Comparison of ENCODE assay signal across 23 mouse cellular contexts in the genomic region with DNA sequence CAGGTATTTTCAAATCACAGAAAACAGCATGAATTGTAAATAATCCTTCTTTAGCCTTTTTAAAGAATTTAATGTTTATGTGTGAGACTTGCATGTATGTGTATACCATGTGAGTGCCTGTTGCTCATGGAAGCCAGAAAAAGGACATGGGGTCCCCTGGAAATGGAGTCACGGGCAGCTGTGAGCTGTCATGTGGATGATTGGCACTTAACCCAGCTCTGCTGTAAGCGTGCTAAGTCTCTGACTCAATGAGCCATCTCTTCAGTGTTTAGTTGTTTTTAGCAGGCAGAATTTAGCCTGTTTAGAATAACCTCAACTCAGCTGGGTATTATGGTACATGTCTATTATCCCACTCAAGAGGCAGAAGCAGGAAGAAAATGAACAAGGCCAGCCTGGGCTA. TPM values are rescaled to one million over a fixed set of nuclear protein-coding genes. Genes with fewer than 3 reads are reported as not detected.
DNase-seq lines count a peak whose midpoint lies in the region; ATAC-seq and TF ChIP-seq lines count a peak whose summit lies in the region.
"Had no signal": no experiment of that assay in that cellular context is flagged by ENCODE, and none has a peak within 500 bp of the region (broad histone marks: within the 10 kb centered on the region; RNA-seq: fewer than 3 reads in every experiment).

No protein-coding gene starts in this region.

- ATAC-seq in heart, embryonic 13.5 days (ENCODE audit: extremely low read depth, insufficient number of reproducible peaks, low FRiP score, low TSS enrichment) = no peak
- ATAC-seq in heart, embryonic 11.5 days (replicated peaks; ENCODE audit: insufficient number of reproducible peaks, low FRiP score, low TSS enrichment) = no peak
- ATAC-seq in hindbrain, embryonic 12.5 days (ENCODE audit: low FRiP score) = no peak
- ATAC-seq: forebrain, embryonic 16.5 days; midbrain, embryonic 15.5 days had no signal

- H3K4me3 ChIP-seq in heart, embryonic 13.5 days = no peak overlapping the region
- H3K4me3 ChIP-seq in heart, embryonic 11.5 days (ENCODE audit: low read depth, low read length) = no peak overlapping the region
- no peak overlapping the region for H3K4me3 ChIP-seq in embryonic fibroblast, embryonic 13.5 days (ENCODE audit: insufficient read depth, low read length)
- no peak overlapping the region for H3K4me3 ChIP-seq in hindbrain, embryonic 12.5 days
- H3K4me3 ChIP-seq: heart, embryonic 10.5 days; hindbrain, embryonic 15.5 days; liver, embryonic 15.5 days; lung, embryonic 15.5 days; midbrain, embryonic 10.5 days; midbrain, embryonic 15.5 days had no signal

- 56% methylated on average over 2 of the region's 2 CpGs for WGBS in heart, embryonic 13.5 days
- 51% methylated on average over 2 of the region's 2 CpGs for WGBS in heart, embryonic 11.5 days (ENCODE audit: insufficient replicate concordance)
- 55% methylated on average over 2 of the region's 2 CpGs for WGBS in hindbrain, embryonic 12.5 days

- TF ChIP-seq CTCF in embryonic fibroblast, embryonic 13.5 days (IDR thresholded peaks at IDR 0.05; ENCODE audit: borderline replicate concordance, insufficient read depth, low read length) = no peak

- H3K9ac ChIP-seq in heart, embryonic 13.5 days = no peak overlapping the region
- H3K9ac ChIP-seq in heart, embryonic 11.5 days (ENCODE audit: low read depth, low read length) = no peak overlapping the region
- H3K9ac ChIP-seq in hindbrain, embryonic 12.5 days = no peak overlapping the region
- H3K9ac ChIP-seq: hindbrain, embryonic 15.5 days; liver, embryonic 15.5 days; lung, embryonic 15.5 days; midbrain, embryonic 15.5 days had no signal

- no peaks in the 10 kb centered on the region for H3K9me3 ChIP-seq in heart, embryonic 13.5 days
- H3K9me3 ChIP-seq in heart, embryonic 11.5 days (replicated peaks; ENCODE audit: control insufficient read depth, low read length) = no peaks in the 10 kb centered on the region
- H3K9me3 ChIP-seq in hindbrain, embryonic 12.5 days (replicated peaks) = no peaks in the 10 kb centered on the region
- H3K9me3 ChIP-seq: heart, embryonic 10.5 days; hindbrain, embryonic 15.5 days; liver, embryonic 15.5 days; lung, embryonic 15.5 days; midbrain, embryonic 10.5 days; midbrain, embryonic 15.5 days had no signal

- peaks cover 25% of the 10 kb centered on the region for H3K4me1 ChIP-seq in heart, embryonic 13.5 days
- peaks cover 5% of the 10 kb centered on the region for H3K4me1 ChIP-seq in heart, embryonic 11.5 days (ENCODE audit: control insufficient read depth, insufficient read depth, low read length)
- peaks cover 7% of the 10 kb centered on the region; the same call in 1 of the 2 replicates for H3K4me1 ChIP-seq in embryonic fibroblast, embryonic 13.5 days (ENCODE audit: control insufficient read depth, insufficient read depth, low read length)
- H3K4me1 ChIP-seq in hindbrain, embryonic 12.5 days = peaks cover 5% of the 10 kb centered on the region

- DNase-seq in 3T3-L1 (ENCODE audit: low read depth, low spot score) = peak; percentile 71
- peak; percentile 73 for DNase-seq in NIH3T3 (ENCODE audit: low read depth)
- DNase-seq in frontal cortex, postnatal 10 days (ENCODE audit: low spot score in 2 of 2) = no peak
- DNase-seq: adrenal gland, postnatal 10 days; B cell, adult 2 months; cerebellum, adult 11 months; cerebellum, adult 9-10 months; embryo, embryonic 11 days; gastrocnemius, postnatal 10 days; kidney, adult 11 months; kidney, postnatal 14 days; thymus, postnatal 25 days had no signal

- H3K27me3 ChIP-seq in heart, embryonic 13.5 days (replicated peaks) = no peaks in the 10 kb centered on the region
- H3K27me3 ChIP-seq in heart, embryonic 11.5 days (ENCODE audit: control insufficient read depth, insufficient read depth, low read length) = no peaks in the 10 kb centered on the region
- H3K27me3 ChIP-seq in hindbrain, embryonic 12.5 days = no peaks in the 10 kb centered on the region
- H3K27me3 ChIP-seq: hindbrain, embryonic 15.5 days; liver, embryonic 15.5 days; lung, embryonic 15.5 days; midbrain, embryonic 15.5 days had no signal

- no peak for TF ChIP-seq POLR2A in embryonic fibroblast, embryonic 13.5 days (IDR thresholded peaks at IDR 0.05; ENCODE audit: low read depth, low read length)

- no peak overlapping the region for H3K4me2 ChIP-seq in heart, embryonic 13.5 days
- no peak overlapping the region for H3K4me2 ChIP-seq in heart, embryonic 11.5 days
- H3K4me2 ChIP-seq in hindbrain, embryonic 12.5 days (replicated peaks) = no peak overlapping the region
- H3K4me2 ChIP-seq: hindbrain, embryonic 15.5 days; liver, embryonic 15.5 days; lung, embryonic 15.5 days; midbrain, embryonic 15.5 days had no signal

- H3K36me3 ChIP-seq in heart, embryonic 13.5 days = no peaks in the 10 kb centered on the region
- H3K36me3 ChIP-seq in heart, embryonic 11.5 days (ENCODE audit: control insufficient read depth, insufficient read depth, low read length) = no peaks in the 10 kb centered on the region
- H3K36me3 ChIP-seq in hindbrain, embryonic 12.5 days = no peaks in the 10 kb centered on the region
- H3K36me3 ChIP-seq: heart, embryonic 10.5 days; hindbrain, embryonic 15.5 days; liver, embryonic 15.5 days; lung, embryonic 15.5 days; midbrain, embryonic 15.5 days had no signal

- 0 out of 2 replicates have a peak overlapping the region, but pooled peaks have one; percentile 15 for H3K27ac ChIP-seq in heart, embryonic 13.5 days (replicated peaks)
- H3K27ac ChIP-seq in heart, embryonic 11.5 days (ENCODE audit: low read depth, low read length) = no peak overlapping the region
- H3K27ac ChIP-seq in embryonic fibroblast, embryonic 13.5 days (ENCODE audit: insufficient read depth, low read length) = peak overlapping the region; percentile 36
- H3K27ac ChIP-seq in hindbrain, embryonic 12.5 days = no peak overlapping the region
- H3K27ac ChIP-seq: heart, embryonic 10.5 days; hindbrain, embryonic 15.5 days; liver, embryonic 15.5 days; lung, embryonic 15.5 days; midbrain, embryonic 10.5 days; midbrain, embryonic 15.5 days had no signal

RNA-seq across cellular contexts. Expression of a gene that starts 43.5 kb away (rescaled TPM):
- 4.8 and 4.9 TPM in 2 replicates for polyA plus RNA-seq in heart, embryonic 13.5 days (2015; fragmentation: Nextera tagmentation; extraction: Ambion mirVana)
- 7.3 and 7.9 TPM in 2 replicates for polyA plus RNA-seq in heart, embryonic 11.5 days (2014; fragmentation: Nextera tagmentation; extraction: Ambion mirVana)
- polyA plus RNA-seq in embryonic fibroblast, embryonic 13.5 days (2011; ENCODE audit: insufficient read length, low read depth, missing spikeins) = 56.1 and 57.5 TPM in 2 replicates
- polyA plus RNA-seq in hindbrain, embryonic 12.5 days (2016; fragmentation: Nextera tagmentation; extraction: Ambion mirVana) = 12.6 and 14.9 TPM in 2 replicates

Comparison
In these comparisons a context has a peak if more than half of its experiments do, and no peak if none do; other contexts are left out.
1. H3K27ac ChIP-seq: peak in heart, embryonic 13.5 days (single experiment) and embryonic fibroblast, embryonic 13.5 days (single experiment); none in heart, embryonic 11.5 days (single experiment) and hindbrain, embryonic 12.5 days (single experiment).
2. DNase-seq: peak in 3T3-L1 (single experiment) and NIH3T3 (single experiment); none in frontal cortex, postnatal 10 days (0 of 2).